Mouse (Mus musculus): ENCODE results near the gene Sh3bp2. TPM values are rescaled to one million over a fixed set of nuclear protein-coding genes. Genes with fewer than 3 reads are reported as not detected.

Sh3bp2 gene
- polyA plus RNA-seq, 1 experiment = 8.6 TPM

GRCm38 (mm10) chr5:34524511-34524910, 1.1 kb upstream of the Sh3bp2 start:
- H3K4me3 ChIP-seq (ENCODE audit: insufficient read depth, low read depth, low read length) = no peak overlapping the region
- peaks cover 9% of the 10 kb centered on the region for H3K4me1 ChIP-seq (ENCODE audit: control insufficient read depth, insufficient read depth, low read length)
- no peaks in the 10 kb centered on the region for H3K36me3 ChIP-seq (ENCODE audit: control insufficient read depth, insufficient read depth, low read length)
- DNase-seq = no peak
- no peaks in the 10 kb centered on the region for H3K27me3 ChIP-seq (replicated peaks; ENCODE audit: control insufficient read depth, insufficient read depth, low read length)
- H3K27ac ChIP-seq (ENCODE audit: insufficient read depth, low read depth, low read length) = no peak overlapping the region
- TF ChIP-seq POLR2A (IDR thresholded peaks at IDR 0.05; ENCODE audit: low read depth, low read length) (no peak), CTCF (conservative IDR thresholded peaks at IDR 0.05; ENCODE audit: insufficient read depth, insufficient read length, low read depth, low read length) (no peak)

- no peaks in the 10 kb centered on the region for H3K36me3 ChIP-seq (ENCODE audit: control insufficient read depth, insufficient read depth, low read length)
- peak overlapping the region; percentile 49; the same call in 1 of the 2 replicates for H3K27ac ChIP-seq (ENCODE audit: insufficient read depth, low read depth, low read length)
- peak overlapping the region; percentile 90 for H3K4me3 ChIP-seq (ENCODE audit: insufficient read depth, low read depth, low read length)
- peaks cover 28% of the 10 kb centered on the region for H3K4me1 ChIP-seq (ENCODE audit: control insufficient read depth, insufficient read depth, low read length)
- no peaks in the 10 kb centered on the region for H3K27me3 ChIP-seq (replicated peaks; ENCODE audit: control insufficient read depth, insufficient read depth, low read length)
- DNase-seq = no peak
- WGBS = 73% methylated on average over 5 of the region's 5 CpGs
- no peak for TF ChIP-seq POLR2A (IDR thresholded peaks at IDR 0.05; ENCODE audit: low read depth, low read length)
- no peak for TF ChIP-seq CTCF (conservative IDR thresholded peaks at IDR 0.05; ENCODE audit: insufficient read depth, insufficient read length, low read depth, low read length)
Observed at GRCm38 (mm10) chr5:34526477-34526775, 788 bp downstream of the Sh3bp2 start.

GRCm38 (mm10) chr5:34527352-34527751, 1.7 kb downstream of the Sh3bp2 start:
- no peaks in the 10 kb centered on the region for H3K27me3 ChIP-seq (replicated peaks; ENCODE audit: control insufficient read depth, insufficient read depth, low read length)
- TF ChIP-seq CTCF (conservative IDR thresholded peaks at IDR 0.05; ENCODE audit: insufficient read depth, insufficient read length, low read depth, low read length) = no peak
- TF ChIP-seq POLR2A (IDR thresholded peaks at IDR 0.05; ENCODE audit: low read depth, low read length) = no peak
- 0 out of 2 replicates have a peak overlapping the region, but pooled peaks have one; percentile 1 for H3K27ac ChIP-seq (ENCODE audit: insufficient read depth, low read depth, low read length)
- 77% methylated on average over 2 of the region's 2 CpGs for WGBS
- H3K4me3 ChIP-seq (ENCODE audit: insufficient read depth, low read depth, low read length) = no peak overlapping the region; the same call in 1 of the 2 replicates
- peaks cover 36% of the 10 kb centered on the region for H3K4me1 ChIP-seq (ENCODE audit: control insufficient read depth, insufficient read depth, low read length)
- DNase-seq = no peak
- H3K36me3 ChIP-seq (ENCODE audit: control insufficient read depth, insufficient read depth, low read length) = no peaks in the 10 kb centered on the region

GRCm38 (mm10) chr5:34528724-34529123, 3.1 kb downstream of the Sh3bp2 start:
- H3K27ac ChIP-seq (ENCODE audit: insufficient read depth, low read depth, low read length) = peak overlapping the region; percentile 34
- TF ChIP-seq POLR2A (IDR thresholded peaks at IDR 0.05; ENCODE audit: low read depth, low read length) (no peak), CTCF (conservative IDR thresholded peaks at IDR 0.05; ENCODE audit: insufficient read depth, insufficient read length, low read depth, low read length) (no peak)
- no peaks in the 10 kb centered on the region for H3K27me3 ChIP-seq (replicated peaks; ENCODE audit: control insufficient read depth, insufficient read depth, low read length)
- 42% methylated on average over 5 of the region's 5 CpGs for WGBS
- peak; percentile 91 for DNase-seq
- no peak overlapping the region for H3K4me3 ChIP-seq (ENCODE audit: insufficient read depth, low read depth, low read length)
- peaks cover 48% of the 10 kb centered on the region for H3K4me1 ChIP-seq (ENCODE audit: control insufficient read depth, insufficient read depth, low read length)
- no peaks in the 10 kb centered on the region for H3K36me3 ChIP-seq (ENCODE audit: control insufficient read depth, insufficient read depth, low read length)

- peaks cover 48% of the 10 kb centered on the region for H3K4me1 ChIP-seq (ENCODE audit: control insufficient read depth, insufficient read depth, low read length)
- H3K27ac ChIP-seq (ENCODE audit: insufficient read depth, low read depth, low read length) = peak overlapping the region; percentile 77
- no peaks in the 10 kb centered on the region for H3K36me3 ChIP-seq (ENCODE audit: control insufficient read depth, insufficient read depth, low read length)
- TF ChIP-seq POLR2A (IDR thresholded peaks at IDR 0.05; ENCODE audit: low read depth, low read length) (no peak), CTCF (conservative IDR thresholded peaks at IDR 0.05; ENCODE audit: insufficient read depth, insufficient read length, low read depth, low read length) (no peak)
- no peaks in the 10 kb centered on the region for H3K27me3 ChIP-seq (replicated peaks; ENCODE audit: control insufficient read depth, insufficient read depth, low read length)
- DNase-seq = peak; percentile 71
- H3K4me3 ChIP-seq (ENCODE audit: insufficient read depth, low read depth, low read length) = no peak overlapping the region
- 43% methylated on average over 5 of the region's 5 CpGs for WGBS
Observed at GRCm38 (mm10) chr5:34530116-34530515, 4.5 kb downstream of the Sh3bp2 start.

GRCm38 (mm10) chr5:34530687-34531086, 5.0 kb downstream of the Sh3bp2 start:
- Histone ChIP-seq H3K27ac (ENCODE audit: insufficient read depth, low read depth, low read length) (peak overlapping the region; percentile 77), H3K4me3 (ENCODE audit: insufficient read depth, low read depth, low read length) (no peak overlapping the region), H3K27me3 (replicated peaks; ENCODE audit: control insufficient read depth, insufficient read depth, low read length) (no peaks in the 10 kb centered on the region), H3K36me3 (ENCODE audit: control insufficient read depth, insufficient read depth, low read length) (no peaks in the 10 kb centered on the region), H3K4me1 (ENCODE audit: control insufficient read depth, insufficient read depth, low read length) (peaks cover 51% of the 10 kb centered on the region)
- WGBS = 38% methylated on average over 4 of the region's 4 CpGs
- TF ChIP-seq CTCF (conservative IDR thresholded peaks at IDR 0.05; ENCODE audit: insufficient read depth, insufficient read length, low read depth, low read length) = no peak
- TF ChIP-seq POLR2A (IDR thresholded peaks at IDR 0.05; ENCODE audit: low read depth, low read length) = no peak
- DNase-seq = peak; percentile 80

GRCm38 (mm10) chr5:34533066-34533465, 7.4 kb downstream of the Sh3bp2 start:
- 76% methylated on average over 5 of the region's 5 CpGs for WGBS
- no peak overlapping the region for H3K4me3 ChIP-seq (ENCODE audit: insufficient read depth, low read depth, low read length)
- H3K36me3 ChIP-seq (ENCODE audit: control insufficient read depth, insufficient read depth, low read length) = no peaks in the 10 kb centered on the region
- no peak overlapping the region; the same call in 1 of the 2 replicates for H3K27ac ChIP-seq (ENCODE audit: insufficient read depth, low read depth, low read length)
- H3K27me3 ChIP-seq (replicated peaks; ENCODE audit: control insufficient read depth, insufficient read depth, low read length) = no peaks in the 10 kb centered on the region
- peaks cover 56% of the 10 kb centered on the region for H3K4me1 ChIP-seq (ENCODE audit: control insufficient read depth, insufficient read depth, low read length)
- TF ChIP-seq POLR2A (IDR thresholded peaks at IDR 0.05; ENCODE audit: low read depth, low read length) = no peak
- TF ChIP-seq CTCF (conservative IDR thresholded peaks at IDR 0.05; ENCODE audit: insufficient read depth, insufficient read length, low read depth, low read length) = no peak
- no peak for DNase-seq
